Mouse (Mus musculus) midbrain, embryonic 11.5 days (tissue): ENCODE measurements around the gene Ereg. TPM values are rescaled to one million over a fixed set of nuclear protein-coding genes. Genes with fewer than 3 reads are reported as not detected.

Experiments
- ATAC-seq: fragments of 200-750 bp; cut with Nextera tagmentation; 2 replicates; pipeline ENCODE4 v1.8.0; 2017; ENCODE audit warnings: moderate TSS enrichment, moderate library complexity; ENCODE audit not compliant: low FRiP score
- DNase-seq: peaks from one replicate; pipeline ENCODE4 v3.0.0; 2015; ENCODE audit warnings: low spot score; ENCODE audit errors: missing footprints
- H3K27ac ChIP-seq: fragments of 300-500 bp; sonication (generic); 2 replicates; pipeline ENCODE4 v1.5.1; 2014; ENCODE audit warnings: low read depth, low read length
- H3K27me3 ChIP-seq: fragments of 300-500 bp; sonication (generic); 2 replicates; pipeline ENCODE4 v1.6.1; 2014; ENCODE audit warnings: mild to moderate bottlenecking, low read length, moderate library complexity, mixed read lengths; ENCODE audit not compliant: control insufficient read depth, insufficient read depth
- H3K36me3 ChIP-seq: fragments of 300-500 bp; sonication (generic); 2 replicates; pipeline ENCODE4 v1.6.1; 2014; ENCODE audit warnings: mild to moderate bottlenecking, low read length, moderate library complexity, mixed read lengths; ENCODE audit not compliant: control insufficient read depth, insufficient read depth
- H3K4me1 ChIP-seq: fragments of 300-500 bp; sonication (generic); 2 replicates; pipeline ENCODE4 v1.6.1; 2014; ENCODE audit warnings: low read length; ENCODE audit not compliant: control insufficient read depth, insufficient read depth
- H3K4me2 ChIP-seq: fragments of 300-500 bp; sonication (generic); 2 replicates; pipeline ENCODE4 v1.6.1; 2014; ENCODE audit warnings: mild to moderate bottlenecking, moderate library complexity
- H3K4me3 ChIP-seq: fragments of 300-500 bp; sonication (generic); 2 replicates; pipeline ENCODE4 v1.5.1; 2014; ENCODE audit warnings: low read depth, low read length
- H3K9ac ChIP-seq: fragments of 300-500 bp; sonication (generic); 2 replicates; pipeline ENCODE4 v1.6.1; 2014; ENCODE audit warnings: low read length
- H3K9me3 ChIP-seq: fragments of 300-500 bp; sonication (generic); 2 replicates; pipeline ENCODE4 v1.6.1; 2016; ENCODE audit warnings: low read length; ENCODE audit not compliant: control insufficient read depth
- whole genome bisulfite sequencing: fragments of 180-500 bp; shearing (Covaris S2); extraction: QIAGEN DNeasy Blood & Tissue Kit; methylation state at CpG from one replicate; pipeline ENCODE4 v1.1.7; 2014; 5-methylcytosine and 5-hydroxymethylcytosine counted together
- polyA plus RNA-seq: library from polyadenylated mRNA; unstranded; fragments of >200 nt; fragmentation: Nextera tagmentation; extraction: Ambion mirVana; gene quantifications from 2 replicates; pipeline ENCODE4 v1.2.1, GENCODE M21; 2014

Gene Ereg
- polyA plus RNA-seq, 1 experiment from 2014 or later = not detected

DNA sequence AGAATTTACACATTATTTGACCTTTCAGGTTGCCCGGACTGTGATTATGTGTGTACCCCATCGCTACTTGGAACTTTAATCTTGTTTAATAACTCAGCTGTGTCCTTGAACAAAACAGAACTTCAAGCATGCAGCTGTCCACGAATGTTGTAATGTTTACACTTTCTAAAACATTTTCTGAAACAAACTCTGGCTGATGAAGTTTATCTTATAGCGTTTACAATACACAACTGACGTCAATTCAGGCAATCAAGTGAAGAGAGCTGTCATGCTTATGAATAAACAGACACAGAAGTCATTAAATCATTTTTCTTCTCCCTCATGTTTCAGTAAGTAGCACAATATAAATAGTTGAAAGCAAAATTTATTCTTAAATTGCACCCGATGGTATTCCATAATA, 26.4 kb upstream of the Ereg start:
- Histone ChIP-seq H3K4me2 (no peak overlapping the region), H3K27ac (no peak overlapping the region), H3K9me3 (no peaks in the 10 kb centered on the region), H3K27me3 (no peaks in the 10 kb centered on the region), H3K4me3 (no peak overlapping the region), H3K9ac (no peak overlapping the region), H3K36me3 (no peaks in the 10 kb centered on the region), H3K4me1 (no peaks in the 10 kb centered on the region)
- DNase-seq (no peak), ATAC-seq (no peak)
- 84% methylated on average over 6 of the region's 6 CpGs for WGBS

GRCm38 (mm10) chr5:91048397-91048796, 26.0 kb upstream of the Ereg start:
- ATAC-seq = no peak
- Histone ChIP-seq H3K4me2 (no peak overlapping the region), H3K4me3 (no peak overlapping the region), H3K9ac (no peak overlapping the region), H3K27me3 (no peaks in the 10 kb centered on the region), H3K27ac (no peak overlapping the region), H3K4me1 (no peaks in the 10 kb centered on the region), H3K9me3 (no peaks in the 10 kb centered on the region), H3K36me3 (no peaks in the 10 kb centered on the region)
- 90% methylated on average over 8 of the region's 8 CpGs for WGBS
- no peak for DNase-seq

- H3K9ac ChIP-seq = no peak overlapping the region
- no peak overlapping the region for H3K4me3 ChIP-seq
- H3K36me3 ChIP-seq = no peaks in the 10 kb centered on the region
- WGBS = 83% methylated on average over 4 of the region's 4 CpGs
- DNase-seq = no peak
- no peak overlapping the region for H3K4me2 ChIP-seq
- no peaks in the 10 kb centered on the region for H3K27me3 ChIP-seq
- no peaks in the 10 kb centered on the region for H3K9me3 ChIP-seq
- no peak for ATAC-seq
- no peaks in the 10 kb centered on the region; the same call in 1 of the 2 replicates for H3K4me1 ChIP-seq
- no peak overlapping the region for H3K27ac ChIP-seq
Measured at GRCm38 (mm10) chr5:91072340-91072739, 2.1 kb upstream of the Ereg start.

DNA sequence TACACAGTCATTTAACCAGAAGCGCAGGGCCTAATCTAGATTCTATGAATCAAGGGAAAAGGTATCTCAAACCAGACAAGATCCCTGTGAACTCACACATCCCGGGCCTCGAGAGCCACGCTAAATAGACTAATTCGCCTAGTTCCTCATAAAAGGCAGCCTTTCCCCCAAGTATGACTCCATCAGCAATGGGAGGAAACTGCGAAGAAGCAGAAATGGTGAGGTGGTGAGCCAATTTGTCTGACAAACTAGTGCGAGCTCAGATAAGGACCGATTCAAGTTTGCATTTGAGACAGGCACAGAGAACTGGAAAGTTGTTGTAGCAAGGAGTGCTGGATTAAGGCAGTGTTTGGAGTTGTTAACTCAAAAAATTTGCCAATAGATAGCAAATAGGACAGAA, 796 bp upstream of the Ereg start:
- no peaks in the 10 kb centered on the region for H3K9me3 ChIP-seq
- no peaks in the 10 kb centered on the region for H3K27me3 ChIP-seq
- no peak overlapping the region for H3K4me2 ChIP-seq
- H3K4me1 ChIP-seq = no peaks in the 10 kb centered on the region; the same call in 1 of the 2 replicates
- no peak for DNase-seq
- H3K27ac ChIP-seq = no peak overlapping the region
- H3K9ac ChIP-seq = no peak overlapping the region
- no peak for ATAC-seq
- no peaks in the 10 kb centered on the region for H3K36me3 ChIP-seq
- no peak overlapping the region for H3K4me3 ChIP-seq
- 85% methylated on average over 8 of the region's 8 CpGs for whole genome bisulfite sequencing

DNA sequence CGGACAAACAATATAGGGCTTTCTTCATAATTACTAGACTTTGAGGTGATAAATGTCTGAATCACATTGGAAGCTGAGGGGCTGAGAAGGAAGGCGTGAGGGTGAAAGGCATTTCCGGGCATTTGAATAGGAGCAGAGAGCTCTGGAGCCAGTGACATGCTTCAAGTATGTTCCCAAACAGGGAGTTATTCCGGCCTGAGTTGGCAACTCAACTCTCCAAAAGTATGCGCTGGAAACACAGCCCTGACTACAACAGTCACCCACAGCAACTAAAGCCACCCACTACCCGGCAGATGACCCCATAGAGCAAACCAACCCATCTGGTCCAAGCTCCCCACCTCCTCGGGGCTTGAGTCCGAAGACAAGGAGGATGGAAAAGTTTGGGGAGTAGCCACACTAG, 396 bp upstream of the Ereg start:
- peak overlapping the region; percentile 53; the same call in 1 of the 2 replicates for H3K9ac ChIP-seq
- H3K4me3 ChIP-seq = peak overlapping the region; percentile 35
- H3K4me2 ChIP-seq = peak overlapping the region; percentile 64
- no peaks in the 10 kb centered on the region for H3K9me3 ChIP-seq
- no peaks in the 10 kb centered on the region for H3K27me3 ChIP-seq
- no peak for DNase-seq
- 40% methylated on average over 8 of the region's 8 CpGs for WGBS
- no peak overlapping the region for H3K27ac ChIP-seq
- H3K4me1 ChIP-seq = no peaks in the 10 kb centered on the region; the same call in 1 of the 2 replicates
- ATAC-seq = no peak
- no peaks in the 10 kb centered on the region for H3K36me3 ChIP-seq

GRCm38 (mm10) chr5:91075021-91075420, 599 bp downstream of the Ereg start:
- H3K9me3 ChIP-seq = no peaks in the 10 kb centered on the region
- WGBS = 50% methylated on average over 1 of the region's 1 CpGs
- H3K4me3 ChIP-seq = no peak overlapping the region
- H3K27me3 ChIP-seq = no peaks in the 10 kb centered on the region
- DNase-seq (no peak), ATAC-seq (peak; percentile 47)
- no peak overlapping the region for H3K9ac ChIP-seq
- no peaks in the 10 kb centered on the region; the same call in 1 of the 2 replicates for H3K4me1 ChIP-seq
- H3K36me3 ChIP-seq = no peaks in the 10 kb centered on the region
- peak overlapping the region; percentile 64; the same call in 1 of the 2 replicates for H3K4me2 ChIP-seq
- no peak overlapping the region for H3K27ac ChIP-seq

GRCm38 (mm10) chr5:91083016-91083415, 8.6 kb downstream of the Ereg start:
- H3K36me3 ChIP-seq = no peaks in the 10 kb centered on the region
- no peak for DNase-seq
- no peak overlapping the region for H3K4me2 ChIP-seq
- no peak overlapping the region for H3K9ac ChIP-seq
- H3K4me3 ChIP-seq = no peak overlapping the region
- ATAC-seq = no peak
- H3K4me1 ChIP-seq = no peaks in the 10 kb centered on the region
- no peaks in the 10 kb centered on the region for H3K9me3 ChIP-seq
- no peaks in the 10 kb centered on the region for H3K27me3 ChIP-seq
- WGBS = 79% methylated on average over 5 of the region's 5 CpGs
- no peak overlapping the region for H3K27ac ChIP-seq

DNA sequence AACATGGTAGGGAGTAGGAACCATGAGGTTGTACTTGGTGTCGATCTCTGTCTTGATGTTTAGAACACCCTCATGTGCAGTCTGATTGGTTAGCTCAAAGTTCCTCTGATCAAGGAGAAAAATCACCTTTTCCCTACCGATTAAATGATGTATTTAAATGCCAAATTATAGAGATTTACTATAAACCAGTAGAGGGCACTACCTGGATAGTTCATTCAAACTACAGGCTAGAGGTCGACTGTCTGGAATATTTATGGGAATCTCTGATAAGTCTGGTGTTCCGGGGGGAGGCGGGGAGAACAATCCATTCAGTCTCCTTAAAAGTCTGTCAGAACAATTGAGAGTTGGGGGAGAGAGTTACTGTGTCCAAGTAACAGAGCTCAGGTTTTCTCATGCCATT, 10.9 kb downstream of the Ereg start:
- no peaks in the 10 kb centered on the region for H3K4me1 ChIP-seq
- ATAC-seq = no peak
- WGBS = 83% methylated on average over 5 of the region's 5 CpGs

DNA sequence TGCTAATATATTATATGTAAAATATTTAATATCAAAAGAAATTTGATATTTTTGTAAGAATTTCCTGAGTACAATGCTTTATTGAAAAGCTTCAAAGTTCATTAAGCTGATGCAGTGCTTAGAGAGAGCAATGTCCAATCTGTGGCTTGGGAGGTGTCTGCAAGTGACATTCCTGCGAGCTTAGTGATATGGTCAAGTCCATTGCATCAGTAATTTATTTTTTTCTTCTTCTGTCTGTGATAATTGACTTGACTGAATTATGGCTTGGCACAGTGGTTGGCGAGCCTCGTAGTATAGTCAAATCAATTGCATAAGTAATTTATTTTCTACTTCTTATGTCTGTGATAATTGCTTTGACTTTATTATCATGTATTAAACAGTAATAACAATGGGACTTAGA, 15.9 kb downstream of the Ereg start:
- H3K4me2 ChIP-seq = no peak overlapping the region
- H3K9me3 ChIP-seq = no peaks in the 10 kb centered on the region
- no peak overlapping the region for H3K27ac ChIP-seq
- H3K4me1 ChIP-seq = no peaks in the 10 kb centered on the region
- no peaks in the 10 kb centered on the region for H3K36me3 ChIP-seq
- H3K9ac ChIP-seq = no peak overlapping the region
- no peak for DNase-seq
- no peak for ATAC-seq
- WGBS = 87% methylated on average over 3 of the region's 3 CpGs
- no peaks in the 10 kb centered on the region for H3K27me3 ChIP-seq
- no peak overlapping the region for H3K4me3 ChIP-seq

More for the DNA sequence above, 10.9 kb downstream of the Ereg start:
- no peak for DNase-seq
- Histone ChIP-seq H3K27ac (no peak overlapping the region), H3K27me3 (no peaks in the 10 kb centered on the region), H3K4me2 (no peak overlapping the region), H3K9ac (no peak overlapping the region), H3K9me3 (no peaks in the 10 kb centered on the region), H3K4me3 (no peak overlapping the region), H3K36me3 (no peaks in the 10 kb centered on the region)
